Mouse (Mus musculus) heart, postnatal 0 days (tissue): ENCODE measurements at regions not wholly inside any gene's neighbourhood (a gene's known extent, or its start where the extent isn't known, plus 50 kb on each side); places are given as distances from the start of the nearest gene placed in this dataset.

Experiments
- CTCF ChIP-seq: IDR thresholded peaks from 2 replicates; pipeline ENCODE4 v1.5.1; 2016; ENCODE audit warnings: antibody characterized with exemption, control low read depth, low read depth
- EP300 ChIP-seq: IDR thresholded peaks from 2 replicates; pipeline ENCODE4 v1.6.1; 2016; ENCODE audit warnings: antibody characterized with exemption, low read depth

GRCm38 (mm10) chr15:62073595-62073994, 1150.8 kb upstream of the A1bg start:
- TF ChIP-seq CTCF, result no peak
- TF ChIP-seq EP300, result no peak
